Mouse (Mus musculus) regulatory T cell (primary cell): Measurements from ENCODE around the gene Plxna2.

Experiments
- in situ Hi-C: fragments of 300-600 bp; cut with MboI, MseI; formaldehyde crosslinking; loops from one replicate; pipeline ENCODE4 v1.15.1; 2025; ENCODE audit warnings: high pct_unique_total_duplicates

The Plxna2 gene

GRCm38 (mm10) chr1:194622677-194623076 is 4.7 kb downstream of the Plxna2 start:
- in situ Hi-C loops, result no loop called here

GRCm38 (mm10) chr1:194623641-194624040 is 5.6 kb downstream of the Plxna2 start:
- in situ Hi-C loops, result no loop called here

GRCm38 (mm10) chr1:194624411-194624810 is 6.4 kb downstream of the Plxna2 start:
- in situ Hi-C loops, result no loop called here

DNA sequence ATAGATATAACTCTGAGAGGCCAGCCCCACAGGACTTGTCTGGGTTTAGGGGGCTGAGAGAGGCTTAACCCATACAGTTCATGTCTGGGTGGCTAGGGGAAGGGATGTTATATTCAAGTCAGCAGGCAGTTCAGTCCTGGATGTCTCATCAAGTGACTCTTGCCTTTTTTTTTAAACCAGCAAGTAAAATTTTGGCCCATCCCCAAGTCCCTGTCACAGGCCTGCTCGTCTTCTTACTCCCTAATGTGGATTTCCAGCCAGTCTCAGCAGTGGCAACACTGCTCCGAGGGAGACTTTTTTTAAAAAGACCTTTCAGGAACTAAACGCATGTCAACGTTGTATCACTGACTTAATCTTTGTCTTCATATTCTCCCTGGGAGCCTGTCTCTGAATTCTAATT is 7.0 kb downstream of the Plxna2 start:
- in situ Hi-C loops, result no loop called here

DNA sequence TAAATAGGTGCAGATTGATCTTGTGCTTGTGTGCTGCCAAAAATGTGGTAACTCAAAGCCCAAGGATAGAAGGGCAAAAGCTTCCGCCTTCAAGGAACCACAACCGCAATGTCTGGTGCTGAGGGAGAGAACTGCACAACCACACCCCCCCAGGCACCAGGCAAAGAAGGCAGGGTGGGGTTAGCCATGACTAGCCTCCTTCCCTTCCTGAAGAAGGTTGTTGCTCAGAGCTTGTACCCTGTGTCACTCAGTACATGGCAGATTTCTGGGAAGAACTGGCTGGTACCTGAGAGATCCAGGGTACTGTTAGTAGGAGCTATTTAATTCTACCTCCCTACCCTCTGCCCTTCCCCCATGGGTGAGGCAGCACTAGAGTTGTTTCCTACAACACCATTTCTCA is 8.1 kb downstream of the Plxna2 start:
- in situ Hi-C loops, result no loop called here

DNA sequence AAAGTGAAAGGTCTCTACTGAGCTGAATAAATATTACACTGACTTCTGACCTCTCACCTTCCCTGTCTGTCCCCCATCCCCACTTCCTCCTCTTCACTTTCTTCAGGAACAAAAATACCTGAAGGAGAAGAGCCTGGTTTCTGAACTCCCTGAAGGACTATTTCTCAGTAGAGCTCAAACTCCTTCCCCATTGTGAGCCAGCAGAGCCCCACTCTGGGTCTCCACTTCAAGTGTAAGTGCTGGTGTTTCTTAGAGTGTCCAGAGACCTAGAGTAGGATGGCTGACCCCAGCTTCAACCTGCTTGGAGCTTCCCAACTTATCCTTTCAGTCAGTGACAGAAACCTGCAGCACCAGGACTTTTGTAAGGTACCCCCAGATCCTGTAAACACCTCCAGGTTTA is 9.3 kb downstream of the Plxna2 start:
- in situ Hi-C loops, result no loop called here

GRCm38 (mm10) chr1:194629135-194629689 is 11.2 kb downstream of the Plxna2 start:
- in situ Hi-C loops, result no loop called here

DNA sequence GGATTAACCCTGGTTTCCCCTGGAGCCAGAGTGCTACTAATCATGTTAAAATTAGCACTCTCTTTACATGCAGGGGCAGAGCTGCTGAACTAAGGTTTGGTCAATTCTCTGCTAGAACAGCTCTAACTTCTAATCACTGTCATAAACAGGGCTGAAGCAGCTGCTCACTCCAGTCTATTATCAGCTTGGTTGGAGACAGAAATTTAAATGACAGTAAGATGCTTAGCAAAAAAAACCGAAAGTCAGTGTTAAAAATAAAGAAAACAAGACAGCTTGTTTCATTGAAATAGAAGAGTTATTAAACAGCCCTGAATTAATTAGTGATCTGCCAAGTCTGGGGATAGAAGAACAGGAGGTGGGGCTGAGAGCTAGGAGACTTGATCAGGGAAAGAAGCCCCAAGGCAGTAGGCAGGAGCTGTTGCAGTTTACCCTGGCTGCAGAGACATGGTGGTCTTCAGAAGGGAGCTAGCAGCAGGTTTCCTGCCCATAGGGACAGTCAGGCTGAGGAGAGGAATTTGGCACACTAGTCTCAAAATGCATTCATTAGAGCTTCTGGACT is 12.6 kb downstream of the Plxna2 start:
- in situ Hi-C loops, result no loop called here

DNA sequence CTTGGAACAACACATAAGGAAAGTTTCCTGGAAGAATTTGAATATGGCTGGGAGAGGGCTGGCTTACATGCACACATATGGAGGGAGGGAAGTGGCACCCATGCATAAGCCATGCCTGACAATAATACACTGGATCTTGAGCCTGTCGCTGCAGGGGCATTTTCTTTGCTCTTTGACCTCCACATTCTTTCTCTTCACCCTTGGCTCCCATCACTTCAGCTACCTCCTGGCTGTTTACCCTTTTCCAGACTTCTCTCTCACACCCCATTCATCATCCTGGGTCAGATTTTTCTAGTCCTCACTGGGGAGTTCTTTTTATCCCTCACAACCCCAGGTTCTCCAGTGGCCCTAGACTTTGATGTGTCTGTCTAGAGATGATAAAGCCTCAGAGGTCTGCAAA is 13.6 kb downstream of the Plxna2 start:
- in situ Hi-C loops, result no loop called here

GRCm38 (mm10) chr1:194632029-194632428 is 14.0 kb downstream of the Plxna2 start:
- in situ Hi-C loops, result no loop called here

GRCm38 (mm10) chr1:194635411-194635810 is 17.4 kb downstream of the Plxna2 start:
- in situ Hi-C loops, result no loop called here

- in situ Hi-C loops, result no loop called here
Observed at GRCm38 (mm10) chr1:194635942-194636341, 17.9 kb downstream of the Plxna2 start.

- in situ Hi-C loops, result no loop called here
Observed at GRCm38 (mm10) chr1:194637391-194638304, 19.6 kb downstream of the Plxna2 start.

DNA sequence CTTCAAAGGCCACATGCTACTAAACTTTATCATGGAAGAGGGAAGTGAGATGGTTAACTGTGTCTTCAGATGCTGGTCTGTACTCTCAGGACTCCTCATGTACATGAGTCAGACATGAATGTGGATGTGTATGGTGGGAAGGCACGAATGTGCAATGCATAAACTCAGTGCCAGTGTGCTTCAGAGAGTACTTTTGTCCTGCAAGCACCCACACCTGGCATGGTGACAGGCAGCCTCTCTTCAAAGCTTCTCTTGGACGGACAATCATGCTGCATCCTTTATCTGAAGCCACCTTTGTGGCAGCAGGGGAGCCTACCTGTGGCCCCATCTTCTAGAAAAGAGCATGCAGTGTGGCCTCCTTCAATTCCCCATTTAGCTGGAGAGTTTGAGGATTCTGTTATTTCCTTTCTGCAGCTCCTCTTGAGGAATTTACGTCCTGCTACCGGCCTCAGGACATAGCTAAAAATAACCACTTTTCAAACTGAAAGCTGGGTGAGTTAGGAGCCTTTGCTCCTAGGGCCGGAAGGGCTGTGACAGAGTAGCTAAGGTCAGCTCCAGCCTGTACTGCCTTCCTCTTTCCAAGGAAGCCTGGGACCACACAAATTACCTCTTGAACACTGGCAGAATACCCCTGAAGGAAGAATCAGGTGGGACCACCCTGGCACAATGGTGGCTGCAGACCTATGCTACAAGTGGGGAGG is 23.7 kb downstream of the Plxna2 start:
- in situ Hi-C loops, result no loop called here

DNA sequence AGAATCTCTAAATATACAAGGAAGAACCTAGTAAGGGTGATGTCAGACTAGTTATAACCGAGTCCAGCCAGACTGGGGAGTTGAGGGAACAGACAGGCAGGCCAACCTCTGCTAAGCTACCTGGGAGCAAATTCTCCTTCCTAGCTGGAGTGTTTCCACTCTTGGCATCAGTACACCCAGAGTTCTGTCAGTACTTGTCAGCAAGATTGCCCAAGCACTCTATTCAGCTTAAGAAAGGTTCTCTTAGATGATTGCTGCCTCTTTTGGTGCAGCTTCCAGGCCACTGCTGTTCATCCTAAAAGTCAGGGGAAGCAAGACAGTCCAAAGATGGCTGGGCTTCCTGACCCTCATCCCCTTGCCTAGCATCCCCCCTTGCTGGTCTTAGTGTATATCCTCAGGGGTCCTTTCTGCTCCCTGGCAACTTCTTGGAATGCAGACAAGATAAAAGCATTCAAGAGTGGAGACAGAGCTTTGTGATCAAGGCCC is 24.3 kb downstream of the Plxna2 start:
- in situ Hi-C loops, result no loop called here

GRCm38 (mm10) chr1:194643930-194644329 is 25.9 kb downstream of the Plxna2 start:
- in situ Hi-C loops, result no loop called here

DNA sequence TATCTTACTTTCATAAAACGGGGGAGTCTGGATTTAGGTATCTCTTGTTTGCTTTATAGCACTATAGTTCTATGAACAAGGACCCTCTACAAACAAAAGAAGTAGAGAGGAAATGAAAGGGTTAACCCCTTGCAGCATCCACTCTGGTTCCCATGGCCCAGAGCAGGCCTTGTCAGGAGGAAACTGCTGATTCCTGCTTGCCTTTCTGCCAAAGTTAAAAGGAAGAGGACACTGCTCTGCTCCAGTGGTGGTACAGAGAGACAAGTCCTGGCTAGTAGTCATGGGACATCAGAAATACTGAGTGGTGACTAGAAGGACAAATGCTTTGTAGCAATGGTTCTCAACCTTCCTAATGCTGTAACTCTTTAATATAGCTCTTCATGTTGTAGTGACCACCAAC is 27.9 kb downstream of the Plxna2 start:
- in situ Hi-C loops, result no loop called here

DNA sequence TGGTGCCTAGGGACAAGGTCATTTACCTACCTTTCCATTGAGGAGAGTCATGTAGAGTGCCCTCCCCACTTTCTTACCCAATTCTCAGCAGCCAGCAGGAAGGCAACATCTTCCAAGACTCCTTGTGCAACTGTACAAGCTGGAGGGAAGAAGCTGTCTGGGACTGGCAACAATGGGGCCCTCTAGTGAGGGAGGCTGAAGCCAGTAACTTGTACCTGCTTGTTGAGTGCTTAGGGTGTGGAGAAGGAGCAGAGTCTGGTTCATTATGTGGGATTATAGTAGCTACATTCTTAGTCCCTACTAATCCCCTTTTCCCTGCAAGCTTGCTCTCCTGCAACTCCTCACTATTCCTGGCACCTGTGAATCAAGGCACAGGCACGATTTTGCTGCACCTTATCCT is 32.1 kb downstream of the Plxna2 start:
- in situ Hi-C loops, result no loop called here

- in situ Hi-C loops, result no loop called here
Observed at GRCm38 (mm10) chr1:194650566-194650965, 32.5 kb downstream of the Plxna2 start.

- in situ Hi-C loops, result no loop called here
Observed at GRCm38 (mm10) chr1:194651987-194652386, 34.0 kb downstream of the Plxna2 start.

DNA sequence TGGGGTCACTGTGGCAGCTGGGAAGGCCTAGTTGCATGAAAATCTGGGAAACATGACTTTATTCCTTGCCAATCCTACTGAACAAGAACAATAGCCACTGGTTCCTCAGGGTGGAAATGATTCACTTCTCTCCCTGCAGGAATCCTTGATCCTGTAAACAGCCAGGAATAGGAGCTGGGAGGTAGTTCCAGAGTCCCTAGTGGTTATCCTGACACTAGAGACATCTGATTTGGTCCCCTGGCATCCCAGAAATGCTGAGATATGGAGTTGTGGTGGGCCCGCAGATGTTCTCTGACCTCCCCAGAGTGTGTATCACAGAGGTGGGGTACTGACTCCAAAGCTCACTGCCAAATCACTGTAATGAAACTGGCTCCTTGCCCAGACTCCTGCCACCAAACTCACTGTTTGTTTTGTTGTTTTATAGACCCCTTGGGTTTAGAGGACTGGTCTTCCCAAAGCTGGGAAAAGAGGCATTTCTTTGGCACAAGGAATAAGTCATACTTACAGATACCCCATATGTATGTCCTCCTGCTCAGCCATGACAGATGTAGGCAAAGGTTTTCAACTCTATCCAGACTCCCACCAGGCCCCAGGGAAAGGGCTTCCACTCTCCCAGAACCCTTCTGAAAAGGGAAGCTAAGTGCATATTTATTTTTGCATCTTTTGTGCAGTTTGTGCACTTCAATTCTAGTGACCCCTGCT is 40.6 kb downstream of the Plxna2 start:
- in situ Hi-C loops, result no loop called here
